Mouse (Mus musculus) 3134 (cell line): ENCODE results near the gene Tagap.
"Not testable (repeated sequence)": the region's sequence is repeated elsewhere in the genome, so short reads cannot be mapped to it uniquely, and the experiment has no call there.

Experiments used
- DNase-seq: peaks from one replicate; pipeline ENCODE4 v3.0.0-alpha.2; 2011; ENCODE audit warnings: low spot score; ENCODE audit not compliant: insufficient read length; ENCODE audit errors: extremely low read depth

The Tagap gene

GRCm38 (mm10) chr17:7964398-7964797 is 38.6 kb downstream of the Tagap start:
- DNase-seq, result not testable (repeated sequence)

GRCm38 (mm10) chr17:7968490-7968889 is 42.7 kb downstream of the Tagap start:
- not testable (repeated sequence) for DNase-seq

- DNase-seq, result not testable (repeated sequence)
Observed at GRCm38 (mm10) chr17:7969782-7970181, 44.0 kb downstream of the Tagap start.

GRCm38 (mm10) chr17:7983484-7983883 is 57.7 kb downstream of the Tagap start:
- DNase-seq, result not testable (repeated sequence)
